Mouse (Mus musculus) cerebellum, adult 11 months (tissue): ENCODE measurements around the gene Kalrn.
"Not testable (repeated sequence)": the region's sequence is repeated elsewhere in the genome, so short reads cannot be mapped to it uniquely, and the experiment has no call there.

Source experiments
- DNase-seq: peaks from one replicate; pipeline ENCODE4 v3.0.0; 2022

The Kalrn gene

GRCm38 (mm10) chr16:34093734-34094445, 479.4 kb downstream of the Kalrn start:
- no peak for DNase-seq

GRCm38 (mm10) chr16:34089528-34090095, 483.7 kb downstream of the Kalrn start:
- DNase-seq: no peak

DNA sequence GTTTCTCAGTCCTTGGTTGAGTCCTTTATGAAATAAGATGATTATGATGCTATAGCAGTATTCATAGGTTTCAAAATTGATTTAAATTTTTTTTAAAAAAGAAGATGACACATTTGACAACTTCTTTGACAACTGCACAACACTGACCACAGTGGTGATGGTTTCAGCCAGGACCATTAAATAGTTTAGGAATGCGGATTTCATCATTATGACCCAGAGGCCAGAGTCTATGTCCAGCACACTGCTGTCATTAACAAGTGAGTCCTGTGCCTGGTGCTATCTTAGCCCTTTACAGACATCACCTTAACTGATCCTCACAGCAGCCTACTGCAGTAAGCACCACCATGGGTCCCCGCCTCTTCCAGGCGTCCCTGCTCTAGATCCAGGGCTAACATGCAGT, 484.3 kb downstream of the Kalrn start:
- DNase-seq: no peak

DNA sequence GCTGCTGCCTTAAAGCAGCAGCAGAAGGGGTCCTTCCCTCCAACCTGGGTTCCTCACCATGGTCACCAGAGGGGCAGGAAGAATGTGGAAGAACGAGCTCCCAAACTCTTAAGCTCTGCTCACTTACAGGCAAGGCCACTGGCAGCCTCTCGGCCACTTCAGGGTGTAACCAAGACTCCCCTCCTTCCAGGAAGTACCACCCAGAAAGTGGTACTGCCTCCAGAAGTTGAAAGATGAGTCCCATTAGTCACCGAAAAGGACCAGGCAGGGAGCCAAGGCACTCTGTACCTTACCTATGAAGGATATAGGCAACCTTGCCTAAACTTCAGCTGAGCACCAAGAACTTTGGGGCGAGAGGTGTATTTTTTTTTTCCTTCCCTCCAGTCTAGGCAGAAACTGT, 485.0 kb downstream of the Kalrn start:
- no peak for DNase-seq

- DNase-seq: no peak
Measured at GRCm38 (mm10) chr16:34084135-34084920, 489.0 kb downstream of the Kalrn start.

DNA sequence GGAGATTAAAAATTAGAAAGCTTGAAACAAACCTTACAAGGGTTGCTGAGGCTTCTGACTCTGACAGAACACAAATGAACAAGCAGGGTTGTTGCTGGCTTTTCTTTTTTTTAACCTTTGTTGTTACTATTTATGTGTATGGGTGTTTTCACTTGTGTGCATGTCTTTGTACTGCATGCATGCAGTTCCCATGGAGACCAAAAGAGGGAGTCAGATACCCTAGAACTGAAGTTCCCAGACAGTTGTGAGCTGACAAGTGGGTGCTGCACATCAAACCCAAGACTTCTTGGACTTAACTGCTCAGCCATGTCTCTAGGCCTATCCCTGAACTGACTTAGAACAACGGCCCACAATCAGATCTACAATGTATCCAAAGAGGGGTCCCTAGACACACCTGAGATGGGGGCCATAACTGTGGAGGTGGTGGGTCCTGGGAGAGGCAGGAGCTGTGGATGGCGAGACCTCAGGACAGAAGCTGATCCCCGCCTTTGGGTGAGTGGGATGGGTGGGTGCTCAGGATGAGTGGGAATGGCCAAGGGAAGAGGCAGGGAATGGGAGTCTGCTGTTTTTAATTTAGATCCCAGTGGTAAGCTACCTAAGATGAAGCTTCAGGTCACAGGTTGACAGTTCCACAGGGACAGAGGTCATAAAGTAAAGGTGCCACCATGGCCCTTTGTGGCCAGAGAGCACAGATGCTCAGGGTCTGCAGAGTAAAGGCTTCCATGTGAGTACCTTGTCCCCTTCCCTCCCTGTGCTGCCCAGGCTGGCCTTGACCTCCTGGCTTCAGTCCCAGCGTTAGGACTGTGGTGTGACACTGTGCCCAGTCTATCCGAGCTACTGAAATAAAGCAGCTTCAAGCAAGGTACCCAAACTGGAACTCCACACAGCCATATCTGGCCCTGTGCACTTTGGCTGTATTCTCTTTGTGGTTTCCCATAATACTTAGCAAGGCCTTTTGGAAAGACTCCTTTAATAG, 490.6 kb downstream of the Kalrn start:
- DNase-seq: no peak

DNA sequence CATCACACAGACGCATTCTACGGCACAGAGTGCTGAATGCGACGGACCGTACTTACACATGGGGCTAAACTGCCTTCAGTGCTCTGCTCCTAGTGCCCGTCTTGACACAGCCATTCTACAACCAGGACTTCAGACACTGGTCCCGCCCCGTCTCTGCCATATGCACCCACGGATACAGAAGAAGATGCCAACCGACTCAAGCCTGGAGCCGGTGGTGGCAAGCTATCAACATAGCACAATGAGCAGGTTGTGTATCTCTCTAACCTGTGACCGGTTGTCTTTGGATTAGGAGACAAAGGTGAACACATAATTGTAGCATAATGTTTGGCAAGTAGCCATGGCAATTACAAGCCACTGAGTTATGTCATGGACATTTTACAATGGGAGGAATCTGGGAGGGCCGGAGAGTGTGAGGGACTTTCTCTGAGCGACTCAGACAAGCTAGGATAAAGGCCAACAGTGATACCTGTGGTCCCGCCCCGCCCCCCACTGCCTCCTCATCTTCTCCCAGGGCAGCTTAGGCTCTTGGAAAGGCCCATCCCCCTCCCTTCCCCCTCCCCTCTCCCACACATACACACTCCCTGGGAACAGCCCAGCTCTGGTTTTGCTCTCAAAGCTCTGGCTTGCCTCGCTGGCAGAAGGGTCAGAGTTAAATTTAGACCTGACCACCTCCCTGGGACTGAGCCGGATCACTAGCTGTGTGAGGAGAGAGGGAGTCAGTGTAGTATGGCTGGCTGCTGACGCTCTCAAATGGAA, 491.5 kb downstream of the Kalrn start:
- DNase-seq: no peak

DNA sequence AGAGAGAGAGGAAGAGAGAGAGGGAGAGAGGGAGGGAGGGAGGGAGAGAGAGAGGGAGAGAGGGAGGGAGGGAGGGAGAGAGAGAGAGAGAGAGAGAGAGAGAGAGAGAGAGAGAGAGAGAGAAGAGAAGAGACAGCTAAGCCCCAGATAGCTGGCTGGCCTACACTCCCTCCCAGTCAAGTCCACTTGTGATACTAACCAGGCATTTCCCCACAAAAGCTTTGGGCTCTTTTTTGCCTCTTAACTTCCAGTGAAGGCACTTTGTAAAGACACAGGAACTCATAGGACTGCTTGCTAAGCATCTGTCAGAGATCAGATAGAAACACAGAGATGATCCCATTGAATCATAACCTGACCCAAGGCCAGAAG, 492.0 kb downstream of the Kalrn start:
- DNase-seq: not testable (repeated sequence)

GRCm38 (mm10) chr16:34080818-34081217, 492.5 kb downstream of the Kalrn start:
- DNase-seq: no peak

DNA sequence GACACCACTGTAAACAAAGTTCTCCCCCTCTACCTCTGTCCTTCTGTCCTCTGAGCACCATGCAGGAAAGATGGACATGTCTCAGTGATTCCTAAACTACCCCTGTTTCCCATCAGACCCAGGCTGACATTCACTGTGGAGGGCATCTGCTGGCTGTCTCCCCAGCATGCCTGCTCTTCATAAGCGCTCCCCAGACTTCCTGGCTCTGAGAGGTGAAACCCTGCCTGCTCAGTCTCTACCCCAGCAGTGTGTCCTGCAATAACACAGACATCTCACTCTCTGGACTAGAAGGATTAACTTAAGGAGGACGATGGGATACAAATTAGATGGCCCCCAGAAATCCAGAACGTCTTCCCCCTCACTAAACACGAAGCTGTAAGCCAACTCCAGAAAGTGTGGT, 493.8 kb downstream of the Kalrn start:
- no peak for DNase-seq

DNA sequence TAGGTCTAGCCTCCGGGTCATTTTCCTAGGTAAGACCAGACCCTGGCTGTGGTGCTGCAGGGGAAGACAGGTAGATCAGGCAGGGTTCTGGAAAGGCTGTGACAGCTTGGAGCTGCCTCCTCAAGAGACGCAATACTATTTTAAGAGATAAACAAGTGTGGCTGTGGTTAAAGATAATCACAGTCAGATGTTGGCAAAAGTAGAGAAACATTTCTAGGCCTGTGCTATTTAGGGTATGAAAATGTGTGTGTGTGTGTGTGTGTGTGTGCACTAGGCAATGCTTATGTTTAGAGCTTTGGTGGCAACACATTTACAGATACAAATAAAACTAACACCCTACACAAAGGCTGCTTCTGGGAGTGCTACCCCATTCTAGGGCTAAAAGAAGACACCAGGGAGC, 494.6 kb downstream of the Kalrn start:
- no peak for DNase-seq

- no peak for DNase-seq
Measured at GRCm38 (mm10) chr16:34076101-34076500, 497.2 kb downstream of the Kalrn start.

GRCm38 (mm10) chr16:34073930-34074329, 499.4 kb downstream of the Kalrn start:
- DNase-seq: no peak

DNA sequence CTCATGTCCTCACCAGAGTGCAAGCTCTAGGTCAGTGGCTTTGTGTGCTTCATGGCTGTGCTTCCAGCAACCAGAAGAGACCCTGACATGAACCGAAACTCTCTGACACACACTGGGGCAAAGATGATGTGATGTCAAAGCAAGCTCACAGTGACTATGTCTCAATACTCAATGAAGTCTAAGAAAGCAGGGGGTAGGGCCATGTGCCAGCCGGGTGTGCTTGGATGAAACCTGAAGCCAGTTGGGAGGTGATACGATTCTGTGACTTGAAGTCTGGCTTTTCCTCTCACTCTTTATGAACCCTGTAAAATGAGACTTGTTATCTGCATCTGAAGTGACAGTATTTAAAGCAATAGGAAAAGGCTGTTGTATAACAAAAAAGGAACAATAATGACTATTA, 501.2 kb downstream of the Kalrn start:
- no peak for DNase-seq

DNA sequence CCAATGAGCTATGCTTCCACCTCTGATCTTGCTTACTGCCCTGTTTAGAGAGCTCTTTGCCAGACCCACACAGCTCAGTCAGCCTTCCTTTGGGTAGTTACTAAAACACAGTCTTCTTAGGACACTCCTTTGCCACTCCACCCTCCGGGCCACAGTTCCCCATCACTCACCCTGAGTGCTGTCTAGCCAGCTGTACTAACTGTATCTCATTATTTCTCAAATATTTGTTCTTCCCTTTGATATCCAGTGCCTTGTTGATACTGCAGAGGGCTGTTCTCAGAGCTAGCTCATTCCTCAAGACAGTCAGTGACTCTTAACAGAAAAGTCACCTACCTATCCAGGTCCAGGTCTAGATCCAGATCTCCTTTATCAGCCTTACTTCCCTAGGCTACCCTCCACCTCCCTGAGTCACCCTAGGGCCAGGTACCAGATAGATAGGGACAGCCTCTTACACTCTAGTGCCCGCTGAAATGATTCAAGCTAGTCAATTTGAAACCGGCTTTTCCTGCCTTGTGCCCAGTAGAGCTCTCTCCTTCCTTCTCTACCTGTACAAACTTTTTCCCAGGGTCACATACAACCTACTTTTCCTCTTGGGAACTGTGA, 502.0 kb downstream of the Kalrn start:
- no peak for DNase-seq

DNA sequence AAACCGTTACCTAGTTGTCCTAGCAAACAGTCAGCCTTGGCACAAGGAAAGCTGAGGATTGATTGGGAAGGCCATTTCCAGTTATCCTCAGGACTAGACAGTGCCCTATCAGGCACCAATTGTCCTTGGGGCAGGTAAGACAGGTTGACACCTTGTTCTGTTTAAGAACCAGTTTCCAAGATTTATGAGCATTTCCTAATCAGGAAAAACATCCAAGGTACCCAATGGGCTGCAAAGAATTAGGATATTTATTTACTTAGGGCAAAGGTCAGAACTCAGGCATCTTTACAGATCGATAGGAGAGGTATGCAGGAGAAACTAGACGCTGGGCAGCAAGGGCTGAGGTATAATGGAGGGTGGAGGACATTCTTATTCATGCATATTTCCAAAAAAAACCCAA, 503.9 kb downstream of the Kalrn start:
- no peak for DNase-seq

GRCm38 (mm10) chr16:34066922-34067321, 506.4 kb downstream of the Kalrn start:
- no peak for DNase-seq

DNA sequence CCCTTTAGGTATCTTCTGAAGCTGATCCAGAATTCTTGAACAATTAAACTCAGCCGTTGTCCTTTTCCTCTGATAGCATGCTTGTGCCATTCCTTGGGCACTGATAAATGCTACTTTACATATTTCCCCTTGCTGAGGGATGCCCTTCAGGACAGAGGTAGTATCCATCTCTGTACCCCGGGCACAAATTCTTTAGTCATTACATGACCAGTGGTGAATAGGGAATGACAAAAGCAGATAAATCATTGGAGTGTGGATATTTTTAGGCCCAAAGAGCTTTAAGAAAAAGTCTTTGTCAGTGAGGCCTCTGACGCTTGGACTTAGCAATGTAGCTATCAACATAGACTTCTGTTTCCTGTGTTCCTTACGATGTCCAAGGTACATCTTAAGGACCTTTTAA, 507.0 kb downstream of the Kalrn start:
- DNase-seq: no peak

GRCm38 (mm10) chr16:34063313-34063712, 510.0 kb downstream of the Kalrn start:
- peak; percentile 11 for DNase-seq

DNA sequence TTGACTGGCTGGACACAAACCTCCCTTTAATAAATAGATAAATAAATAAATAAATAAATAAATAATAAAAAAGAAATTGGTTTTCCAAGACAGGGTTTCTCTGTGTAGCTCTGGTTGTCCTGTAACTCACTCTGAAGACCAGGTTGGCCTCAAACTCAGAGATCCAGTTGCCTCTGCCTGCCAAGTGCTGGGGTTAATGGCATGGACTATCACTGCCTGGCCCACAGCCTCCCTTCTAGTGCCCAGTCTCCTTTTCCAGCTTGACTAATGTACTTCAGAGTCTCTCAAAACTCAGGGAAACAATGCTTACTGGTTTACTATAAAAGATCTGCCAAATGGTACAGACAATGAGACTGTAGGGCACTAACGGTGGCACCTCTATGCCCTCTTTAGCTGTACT, 511.7 kb downstream of the Kalrn start:
- no peak for DNase-seq

GRCm38 (mm10) chr16:34058611-34059010, 514.7 kb downstream of the Kalrn start:
- DNase-seq: no peak

DNA sequence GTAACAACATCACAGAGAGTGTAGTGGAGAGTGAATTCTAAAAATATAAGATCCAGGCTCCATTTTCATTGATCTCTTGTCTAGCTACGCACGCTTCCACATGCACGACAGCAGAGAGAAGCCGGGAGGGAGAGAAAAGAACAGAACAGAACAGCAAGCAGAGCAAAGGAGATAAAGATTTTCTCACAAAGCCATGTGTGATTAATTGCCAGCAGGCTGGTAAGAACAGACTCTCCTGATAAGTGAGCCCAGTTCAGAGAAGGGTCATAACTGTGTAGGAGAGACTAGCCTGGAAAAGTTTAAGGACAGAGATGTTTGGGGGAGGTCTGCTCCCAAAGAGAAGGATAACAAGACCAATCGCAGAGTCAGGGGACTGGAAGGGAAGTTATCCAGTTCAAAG, 515.9 kb downstream of the Kalrn start:
- no peak for DNase-seq
